Mouse (Mus musculus) limb, embryonic 11.5 days (tissue): ENCODE results near the gene Ftsj3. TPM values are rescaled to one million over a fixed set of nuclear protein-coding genes. Genes with fewer than 3 reads are reported as not detected.
"Not testable (repeated sequence)": the region's sequence is repeated elsewhere in the genome, so short reads cannot be mapped to it uniquely, and the experiment has no call there.

Source experiments
- ATAC-seq: fragments of 200-750 bp; cut with Nextera tagmentation; 2 replicates; pipeline ENCODE4 v1.8.0; 2017; ENCODE audit warnings: low read depth; ENCODE audit not compliant: insufficient number of reproducible peaks, low FRiP score, low TSS enrichment
- DNase-seq: peaks from one replicate; pipeline ENCODE4 v3.0.0-alpha.2; 2015; ENCODE audit warnings: low spot score
- H3K27ac ChIP-seq: fragments of 300-500 bp; sonication (generic); replicated peaks from 2 replicates; pipeline ENCODE4 v1.5.1; 2014; ENCODE audit warnings: low read depth, mild to moderate bottlenecking, low read length
- H3K27me3 ChIP-seq: fragments of 300-500 bp; sonication (generic); 2 replicates; pipeline ENCODE4 v1.6.1; 2014; ENCODE audit warnings: mild to moderate bottlenecking, low read length, mixed read lengths; ENCODE audit not compliant: control insufficient read depth, insufficient read depth
- H3K36me3 ChIP-seq: fragments of 300-500 bp; sonication (generic); 2 replicates; pipeline ENCODE4 v1.6.1; 2014; ENCODE audit warnings: mild to moderate bottlenecking, low read length, moderate library complexity, mixed read lengths; ENCODE audit not compliant: control insufficient read depth, insufficient read depth
- H3K4me1 ChIP-seq: fragments of 300-500 bp; sonication (generic); 2 replicates; pipeline ENCODE4 v1.6.1; 2014; ENCODE audit warnings: low read length, mixed read lengths; ENCODE audit not compliant: control insufficient read depth, insufficient read depth
- H3K4me2 ChIP-seq: fragments of 300-500 bp; sonication (generic); 2 replicates; pipeline ENCODE4 v1.6.1; 2014; ENCODE audit warnings: low read depth, mild to moderate bottlenecking, moderate library complexity; ENCODE audit not compliant: severe bottlenecking
- H3K4me3 ChIP-seq: fragments of 300-500 bp; sonication (generic); 2 replicates; pipeline ENCODE4 v1.5.1; 2014; ENCODE audit warnings: low read depth, low read length
- H3K9ac ChIP-seq: fragments of 300-500 bp; sonication (generic); 2 replicates; pipeline ENCODE4 v1.6.1; 2014; ENCODE audit warnings: mild to moderate bottlenecking, low read length
- H3K9me3 ChIP-seq: fragments of 300-500 bp; sonication (generic); 2 replicates; pipeline ENCODE4 v1.6.1; 2016; ENCODE audit warnings: low read length; ENCODE audit not compliant: control insufficient read depth
- WGBS: fragments of 180-500 bp; shearing (Covaris S2); extraction: QIAGEN DNeasy Blood & Tissue Kit; methylation state at CpG from one replicate; pipeline ENCODE4 v1.1.7; 2014; 5-methylcytosine and 5-hydroxymethylcytosine counted together
- polyA plus RNA-seq: library from polyadenylated mRNA; unstranded; fragments of >200 nt; fragmentation: Nextera tagmentation; extraction: Ambion mirVana; gene quantifications from 2 replicates; pipeline ENCODE4 v1.2.1, GENCODE M21; 2014

Gene Ftsj3
- polyA plus RNA-seq, 1 experiment from 2014 or later, result 74.9 TPM

DNA sequence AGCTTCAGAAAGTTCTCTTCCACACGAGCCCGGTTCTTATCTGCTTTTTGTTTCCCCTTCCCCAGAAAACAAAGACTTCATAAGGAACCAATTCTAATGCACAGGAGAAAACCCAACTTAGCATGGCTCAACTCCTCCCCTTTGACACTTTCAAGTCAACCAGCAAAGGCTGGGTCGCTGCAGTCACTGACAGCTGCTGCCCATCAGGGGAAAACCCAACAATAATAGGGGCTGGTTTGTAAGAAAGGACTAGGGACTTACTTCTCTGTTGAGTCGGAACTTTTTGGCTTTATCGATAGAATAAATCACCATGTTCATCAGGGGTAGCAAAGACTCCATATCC is 53.8 kb downstream of the Ftsj3 start, which contains the start of gene Strada:
Gene Strada (minus strand): TSS at position 46 of the 343 bp plus-strand sequence.
- ATAC-seq (no peak), DNase-seq (no peak)
- 92% methylated on average over 5 of the region's 5 CpGs for WGBS
- H3K27me3 ChIP-seq, result no peaks in the 10 kb centered on the region
- no peak within 1 kb of the TSS for H3K27ac ChIP-seq
- no peak within 1 kb of the TSS for H3K4me3 ChIP-seq
- no peaks in the 10 kb centered on the region for H3K4me1 ChIP-seq
- H3K36me3 ChIP-seq, result peaks cover 19% of the 10 kb centered on the region; the same call in 1 of the 2 replicates
- H3K9me3 ChIP-seq, result no peaks in the 10 kb centered on the region
- H3K4me2 ChIP-seq, result no peak within 1 kb of the TSS
- no peak within 1 kb of the TSS for H3K9ac ChIP-seq

DNA sequence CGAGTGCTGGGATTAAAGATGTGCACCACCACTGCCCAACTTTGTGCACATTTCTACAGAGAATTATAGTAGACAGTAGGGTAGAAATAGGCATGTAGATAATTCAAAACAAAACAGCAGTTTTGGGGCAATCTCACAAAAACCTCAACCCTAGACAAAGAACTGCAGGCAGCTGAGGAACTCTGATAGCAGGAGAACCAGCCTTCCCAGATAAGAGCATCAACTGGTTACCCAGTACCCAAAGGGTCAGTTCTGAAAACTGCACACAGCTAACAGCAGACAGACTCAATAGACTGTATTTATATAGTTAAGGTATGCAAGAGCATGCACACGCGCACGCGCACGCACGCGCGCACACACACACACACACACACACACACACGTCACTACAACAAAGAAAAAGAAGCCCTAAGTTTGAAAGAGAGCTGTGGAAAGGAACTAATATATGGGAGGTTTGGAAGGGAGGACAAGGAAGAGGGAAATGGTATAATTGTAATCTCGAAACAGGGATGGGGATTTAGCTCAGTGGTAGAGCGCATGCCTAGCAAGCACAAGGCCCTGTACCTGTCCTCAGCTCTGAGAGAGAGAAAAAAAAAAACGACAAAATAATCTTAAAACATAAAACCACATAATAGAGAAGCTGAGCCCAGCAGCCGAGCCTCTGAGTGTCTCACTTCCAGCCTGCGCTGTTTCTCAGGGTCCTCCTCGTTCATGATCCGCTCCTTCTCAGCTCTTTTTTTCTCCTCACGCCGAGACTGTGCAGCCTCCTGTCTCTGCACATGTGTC is 54.3 kb downstream of the Ftsj3 start:
- Histone ChIP-seq H3K9me3 (no peaks in the 10 kb centered on the region), H3K4me2 (no peak overlapping the region), H3K36me3 (peaks cover 19% of the 10 kb centered on the region; the same call in 1 of the 2 replicates), H3K4me1 (no peaks in the 10 kb centered on the region), H3K27ac (no peak overlapping the region), H3K9ac (no peak overlapping the region), H3K4me3 (no peak overlapping the region), H3K27me3 (no peaks in the 10 kb centered on the region)
- ATAC-seq (no peak), DNase-seq (no peak)
- WGBS, result 96% methylated on average over 19 of the region's 19 CpGs

DNA sequence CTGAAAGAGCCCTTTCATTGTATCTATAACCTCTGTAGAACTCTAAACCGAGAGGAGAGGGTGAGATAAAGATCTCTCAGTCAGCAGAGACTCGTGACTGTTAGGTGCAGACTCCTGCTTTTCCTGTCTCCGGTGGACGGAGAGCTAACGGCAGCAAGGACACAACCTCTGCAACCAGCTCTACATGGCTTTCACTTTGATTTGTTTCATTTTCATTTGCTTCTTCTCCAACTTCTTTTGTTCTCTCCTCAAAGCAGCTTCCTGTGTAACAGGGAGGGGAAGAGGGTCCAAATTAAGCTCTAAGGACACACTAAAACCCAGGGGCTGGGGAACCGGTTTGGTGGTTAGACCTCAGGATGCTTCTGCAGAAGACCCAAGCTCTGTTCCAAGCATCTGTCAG is 55.1 kb downstream of the Ftsj3 start:
- H3K4me3 ChIP-seq, result no peak overlapping the region
- no peak overlapping the region for H3K27ac ChIP-seq
- no peaks in the 10 kb centered on the region for H3K4me1 ChIP-seq
- H3K9ac ChIP-seq, result no peak overlapping the region
- no peak for ATAC-seq
- no peaks in the 10 kb centered on the region for H3K27me3 ChIP-seq
- DNase-seq, result no peak
- no peaks in the 10 kb centered on the region for H3K9me3 ChIP-seq
- peaks cover 16% of the 10 kb centered on the region; the same call in 1 of the 2 replicates for H3K36me3 ChIP-seq
- WGBS, result 84% methylated on average over 6 of the region's 6 CpGs
- H3K4me2 ChIP-seq, result no peak overlapping the region

DNA sequence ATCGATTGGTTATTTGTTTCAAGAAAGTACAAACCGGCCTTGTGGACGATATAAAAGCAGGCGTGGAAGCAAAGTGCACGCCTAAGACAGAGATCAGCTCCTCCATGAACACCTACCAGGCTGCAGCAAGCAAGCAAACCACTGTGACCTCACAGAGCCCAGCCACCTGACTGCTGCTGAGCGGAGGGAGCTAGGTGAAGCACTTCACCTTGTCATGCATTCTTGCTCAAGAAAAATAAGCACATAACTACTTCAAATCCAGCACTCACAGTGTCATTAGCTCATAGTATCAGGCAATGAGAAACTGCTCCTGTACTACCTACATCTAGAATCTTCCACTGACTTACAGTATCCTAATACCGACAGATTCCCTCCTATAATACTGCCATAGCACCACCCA is 55.9 kb downstream of the Ftsj3 start:
- not testable (repeated sequence) for DNase-seq, H3K9ac ChIP-seq, H3K27ac ChIP-seq, ATAC-seq, H3K27me3 ChIP-seq, H3K4me3 ChIP-seq, H3K4me2 ChIP-seq, H3K4me1 ChIP-seq, H3K9me3 ChIP-seq
- peaks cover 16% of the 10 kb centered on the region; the same call in 1 of the 2 replicates for H3K36me3 ChIP-seq
- WGBS, result 97% methylated on average over 7 of the region's 7 CpGs

Other genes with a start within 250 kb of the Ftsj3 start
- gene Kcnh6, start 248.0 kb downstream of the Ftsj3 start, polyA plus RNA-seq, result 0.14 and 0.39 TPM in 2 replicates
- gene Dcaf7, start 219.2 kb downstream of the Ftsj3 start, polyA plus RNA-seq, result 75.3 and 82.5 TPM in 2 replicates
- gene Taco1, start 190.0 kb downstream of the Ftsj3 start, polyA plus RNA-seq, result 10.3 and 12.9 TPM in 2 replicates
- gene Map3k3, start 171.5 kb downstream of the Ftsj3 start, polyA plus RNA-seq, result 20.9 and 26.1 TPM in 2 replicates
- 0.64 TPM in 1 of 2 replicates, not detected in the other for gene Gm10840, start 95.2 kb downstream of the Ftsj3 start, polyA plus RNA-seq
- 516 and 591 TPM in 2 replicates for gene Limd2, start 95.2 kb downstream of the Ftsj3 start, polyA plus RNA-seq
- 36.7 and 40.0 TPM in 2 replicates for gene Strada, start 53.9 kb downstream of the Ftsj3 start, polyA plus RNA-seq
- gene Ccdc47, start 39.7 kb downstream of the Ftsj3 start, polyA plus RNA-seq, result 53.5 and 68.1 TPM in 2 replicates
- gene Ddx42, start 39.2 kb downstream of the Ftsj3 start, polyA plus RNA-seq, result 96.6 and 110 TPM in 2 replicates
- 380 and 388 TPM in 2 replicates for gene Psmc5, start 75 bp upstream of the Ftsj3 start, polyA plus RNA-seq
- gene Smarcd2, start 16.9 kb upstream of the Ftsj3 start, polyA plus RNA-seq, result 82.6 and 84.8 TPM in 2 replicates
- 0.09 and 0.29 TPM in 2 replicates for gene Tcam1, start 20.6 kb upstream of the Ftsj3 start, polyA plus RNA-seq
- gene Gh, start 45.8 kb upstream of the Ftsj3 start, polyA plus RNA-seq, result not detected in 2 replicates
- 2.1 and 2.3 TPM in 2 replicates for gene Cd79b, start 58.7 kb upstream of the Ftsj3 start, polyA plus RNA-seq
- gene Scn4a, start 97.2 kb upstream of the Ftsj3 start, polyA plus RNA-seq, result 0.13 and 0.23 TPM in 2 replicates
- gene Prr29, start 109.4 kb upstream of the Ftsj3 start, polyA plus RNA-seq, result not detected in 2 replicates
- 24.5 and 26.8 TPM in 2 replicates for gene Icam2, start 132.0 kb upstream of the Ftsj3 start, polyA plus RNA-seq
- gene Ern1, start 231.8 kb upstream of the Ftsj3 start, polyA plus RNA-seq, result 6.3 and 6.9 TPM in 2 replicates